Mouse (Mus musculus) embryo, embryonic 11.5 days (tissue): ENCODE measurements around the gene Epn1.
A peak's percentile ranks its signal among the peaks of the same experiment; 100 is the strongest.
"Not testable (repeated sequence)": the region's sequence is repeated elsewhere in the genome, so short reads cannot be mapped to it uniquely, and the experiment has no call there.

Source experiments
- DNase-seq: peaks from one replicate; pipeline ENCODE4 v3.0.0-alpha.2; 2012; ENCODE audit warnings: low read depth, low spot score

Epn1 gene

GRCm38 (mm10) chr7:5058631-5059030, 21.4 kb upstream of the Epn1 start:
- no peak for DNase-seq

- DNase-seq: no peak
Measured at GRCm38 (mm10) chr7:5059421-5059820, 20.6 kb upstream of the Epn1 start.

- peak; percentile 69 for DNase-seq
Measured at GRCm38 (mm10) chr7:5060239-5060731, 19.8 kb upstream of the Epn1 start.

GRCm38 (mm10) chr7:5060944-5061773, 18.9 kb upstream of the Epn1 start:
- DNase-seq: peak; percentile 97

- peak; percentile 75 for DNase-seq
Measured at GRCm38 (mm10) chr7:5061774-5062359, 18.2 kb upstream of the Epn1 start, which contains the start of gene U2af2. Gene U2af2, plus strand, starts transcription at chr7:5062143.

- DNase-seq: peak; percentile 75
Measured at GRCm38 (mm10) chr7:5062360-5063001, 17.6 kb upstream of the Epn1 start.

GRCm38 (mm10) chr7:5064886-5065285, 15.1 kb upstream of the Epn1 start:
- no peak for DNase-seq

- DNase-seq: no peak
Measured at GRCm38 (mm10) chr7:5073586-5073985, 6.4 kb upstream of the Epn1 start.

GRCm38 (mm10) chr7:5074984-5075383, 5.1 kb upstream of the Epn1 start:
- DNase-seq: no peak

GRCm38 (mm10) chr7:5076931-5077330, 3.1 kb upstream of the Epn1 start:
- no peak for DNase-seq

GRCm38 (mm10) chr7:5079365-5080009, 548 bp upstream of the Epn1 start:
- DNase-seq: not testable (repeated sequence)

GRCm38 (mm10) chr7:5080815-5081214, 780 bp downstream of the Epn1 start:
- no peak for DNase-seq

- no peak for DNase-seq
Measured at GRCm38 (mm10) chr7:5081241-5081640, 1.2 kb downstream of the Epn1 start.

- no peak for DNase-seq
Measured at GRCm38 (mm10) chr7:5081939-5082338, 1.9 kb downstream of the Epn1 start.

- DNase-seq: no peak
Measured at GRCm38 (mm10) chr7:5083325-5084105, 3.5 kb downstream of the Epn1 start.

- DNase-seq: no peak
Measured at GRCm38 (mm10) chr7:5085512-5085911, 5.5 kb downstream of the Epn1 start.

GRCm38 (mm10) chr7:5086921-5087440, 6.9 kb downstream of the Epn1 start:
- DNase-seq: no peak

GRCm38 (mm10) chr7:5087886-5088285, 7.9 kb downstream of the Epn1 start:
- DNase-seq: no peak

GRCm38 (mm10) chr7:5089853-5090252, 9.8 kb downstream of the Epn1 start:
- DNase-seq: no peak

- no peak for DNase-seq
Measured at GRCm38 (mm10) chr7:5091008-5091728, 11.1 kb downstream of the Epn1 start.
